Mouse (Mus musculus) liver, embryonic 16.5 days (tissue): ENCODE data around the gene Rsbn1l. TPM values are rescaled to one million over a fixed set of nuclear protein-coding genes. Genes with fewer than 3 reads are reported as not detected.

Experiments used
- ATAC-seq: fragments of 200-750 bp; cut with Nextera tagmentation; 2 replicates; pipeline ENCODE4 v1.8.0; 2017; ENCODE audit warnings: low read depth, mild to moderate bottlenecking, moderate number of reproducible peaks, moderate library complexity
- H3K27ac ChIP-seq: fragments of 300-500 bp; sonication (generic); 2 replicates; pipeline ENCODE4 v1.5.1; 2014; ENCODE audit warnings: mild to moderate bottlenecking, low read length
- H3K27me3 ChIP-seq: fragments of 300-500 bp; sonication (generic); 2 replicates; pipeline ENCODE4 v1.6.1; 2014; ENCODE audit warnings: low read depth, low read length, mixed read lengths; ENCODE audit not compliant: control insufficient read depth, insufficient read depth
- H3K36me3 ChIP-seq: fragments of 300-500 bp; sonication (generic); 2 replicates; pipeline ENCODE4 v1.6.1; 2014; ENCODE audit warnings: mild to moderate bottlenecking; ENCODE audit not compliant: control insufficient read depth, insufficient read depth
- H3K4me1 ChIP-seq: fragments of 300-500 bp; sonication (generic); 2 replicates; pipeline ENCODE4 v1.6.1; 2014; ENCODE audit warnings: low read depth, low read length, mixed read lengths; ENCODE audit not compliant: control insufficient read depth
- H3K4me2 ChIP-seq: fragments of 300-500 bp; sonication (generic); 2 replicates; pipeline ENCODE4 v1.6.1; 2014; ENCODE audit warnings: low read depth, low read length, mixed read lengths
- H3K4me3 ChIP-seq: fragments of 300-500 bp; sonication (generic); 2 replicates; pipeline ENCODE4 v1.5.1; 2014; ENCODE audit warnings: low read depth, mild to moderate bottlenecking, low read length
- H3K9ac ChIP-seq: fragments of 300-500 bp; sonication (generic); 2 replicates; pipeline ENCODE4 v1.6.1; 2014; ENCODE audit warnings: low read depth, low read length
- H3K9me3 ChIP-seq: fragments of 300-500 bp; sonication (generic); replicated peaks from 2 replicates; pipeline ENCODE4 v1.6.1; 2016; ENCODE audit warnings: low read length; ENCODE audit not compliant: control insufficient read depth
- WGBS: fragments of 180-500 bp; shearing (Covaris S2); extraction: QIAGEN DNeasy Blood & Tissue Kit; methylation state at CpG from one replicate; pipeline ENCODE4 v1.1.7; 2014; ENCODE audit not compliant: insufficient replicate concordance; 5-methylcytosine and 5-hydroxymethylcytosine counted together
- polyA plus RNA-seq: library from polyadenylated mRNA; unstranded; fragments of >200 nt; fragmentation: Nextera tagmentation; extraction: Ambion mirVana; gene quantifications from 2 replicates; pipeline ENCODE4 v1.2.1, GENCODE M21; 2015

Gene Rsbn1l
- polyA plus RNA-seq, 1 experiment from 2014 or later, result 3.7 TPM

GRCm38 (mm10) chr5:20973999-20974398, 17.8 kb upstream of the Rsbn1l start:
- Histone ChIP-seq H3K9me3 (no peaks in the 10 kb centered on the region), H3K36me3 (no peaks in the 10 kb centered on the region), H3K27me3 (no peaks in the 10 kb centered on the region), H3K27ac (no peak overlapping the region), H3K4me1 (no peaks in the 10 kb centered on the region), H3K4me3 (no peak overlapping the region), H3K4me2 (no peak overlapping the region), H3K9ac (no peak overlapping the region)
- ATAC-seq, result no peak
- 63% methylated on average over 6 of the region's 7 CpGs for WGBS

- Histone ChIP-seq H3K4me1 (peaks cover under 1% of the 10 kb centered on the region; the same call in 1 of the 2 replicates), H3K27me3 (no peaks in the 10 kb centered on the region), H3K27ac (no peak overlapping the region), H3K4me3 (no peak overlapping the region), H3K9ac (no peak overlapping the region), H3K36me3 (no peaks in the 10 kb centered on the region), H3K4me2 (no peak overlapping the region), H3K9me3 (no peaks in the 10 kb centered on the region)
- 21% methylated on average over 5 of the region's 5 CpGs for WGBS
- ATAC-seq, result peak; percentile 30; the same call in 1 of the 2 replicates
Measured at GRCm38 (mm10) chr5:20973069-20973468, 16.9 kb upstream of the Rsbn1l start.

- H3K4me2 ChIP-seq, result no peak overlapping the region
- WGBS, result 37% methylated on average over 9 of the region's 9 CpGs
- no peak overlapping the region for H3K4me3 ChIP-seq
- H3K9ac ChIP-seq, result no peak overlapping the region
- H3K9me3 ChIP-seq, result no peaks in the 10 kb centered on the region
- ATAC-seq, result no peak; the same call in 1 of the 2 replicates
- H3K27me3 ChIP-seq, result no peaks in the 10 kb centered on the region
- H3K4me1 ChIP-seq, result peaks cover 3% of the 10 kb centered on the region
- no peaks in the 10 kb centered on the region for H3K36me3 ChIP-seq
- no peak overlapping the region for H3K27ac ChIP-seq
Measured at GRCm38 (mm10) chr5:20968963-20969362, 12.8 kb upstream of the Rsbn1l start.

- H3K4me3 ChIP-seq, result no peak overlapping the region
- H3K4me1 ChIP-seq, result peaks cover 3% of the 10 kb centered on the region
- WGBS, result 56% methylated on average over 9 of the region's 9 CpGs
- H3K4me2 ChIP-seq, result no peak overlapping the region
- H3K27ac ChIP-seq, result no peak overlapping the region
- H3K27me3 ChIP-seq, result no peaks in the 10 kb centered on the region
- H3K9ac ChIP-seq, result no peak overlapping the region
- no peaks in the 10 kb centered on the region for H3K9me3 ChIP-seq
- no peaks in the 10 kb centered on the region for H3K36me3 ChIP-seq
- ATAC-seq, result no peak
Measured at GRCm38 (mm10) chr5:20968493-20968892, 12.3 kb upstream of the Rsbn1l start.

- 17% methylated on average over 4 of the region's 4 CpGs for WGBS
- Histone ChIP-seq H3K9ac (no peak overlapping the region), H3K27me3 (no peaks in the 10 kb centered on the region), H3K36me3 (no peaks in the 10 kb centered on the region), H3K9me3 (no peaks in the 10 kb centered on the region), H3K4me2 (no peak overlapping the region), H3K4me1 (peaks cover 3% of the 10 kb centered on the region), H3K4me3 (no peak overlapping the region), H3K27ac (no peak overlapping the region)
- peak; percentile 62 for ATAC-seq
Measured at GRCm38 (mm10) chr5:20967942-20968341, 11.7 kb upstream of the Rsbn1l start.

- Histone ChIP-seq H3K36me3 (no peaks in the 10 kb centered on the region), H3K4me1 (peaks cover 3% of the 10 kb centered on the region), H3K4me2 (no peak overlapping the region), H3K9me3 (no peaks in the 10 kb centered on the region), H3K27ac (no peak overlapping the region), H3K4me3 (no peak overlapping the region), H3K27me3 (no peaks in the 10 kb centered on the region), H3K9ac (no peak overlapping the region)
- ATAC-seq, result no peak
- 79% methylated on average over 6 of the region's 6 CpGs for WGBS
Measured at GRCm38 (mm10) chr5:20964446-20964845, 8.2 kb upstream of the Rsbn1l start.

- H3K27ac ChIP-seq, result no peak overlapping the region
- H3K4me3 ChIP-seq, result no peak overlapping the region
- 80% methylated on average over 9 of the region's 9 CpGs for WGBS
- peaks cover 3% of the 10 kb centered on the region for H3K4me1 ChIP-seq
- no peak for ATAC-seq
- no peak overlapping the region for H3K4me2 ChIP-seq
- no peaks in the 10 kb centered on the region for H3K27me3 ChIP-seq
- H3K36me3 ChIP-seq, result no peaks in the 10 kb centered on the region
- no peaks in the 10 kb centered on the region for H3K9me3 ChIP-seq
- H3K9ac ChIP-seq, result no peak overlapping the region
Measured at GRCm38 (mm10) chr5:20963295-20963694, 7.1 kb upstream of the Rsbn1l start.

- Histone ChIP-seq H3K4me1 (peaks cover under 1% of the 10 kb centered on the region), H3K27ac (no peak overlapping the region), H3K9ac (no peak overlapping the region), H3K9me3 (no peaks in the 10 kb centered on the region), H3K36me3 (peaks cover 3% of the 10 kb centered on the region; the same call in 1 of the 2 replicates), H3K4me2 (no peak overlapping the region), H3K27me3 (no peaks in the 10 kb centered on the region), H3K4me3 (no peak overlapping the region)
- WGBS, result 81% methylated on average over 2 of the region's 2 CpGs
- no peak for ATAC-seq
Measured at GRCm38 (mm10) chr5:20960927-20961326, 4.7 kb upstream of the Rsbn1l start.

GRCm38 (mm10) chr5:20955114-20955835, 923 bp downstream of the Rsbn1l start:
- 16% methylated on average over 13 of the region's 13 CpGs for WGBS
- peak overlapping the region; percentile 68 for H3K27ac ChIP-seq
- ATAC-seq, result no peak
- peak overlapping the region; percentile 32 for H3K9ac ChIP-seq
- H3K36me3 ChIP-seq, result peaks cover 5% of the 10 kb centered on the region; the same call in 1 of the 2 replicates
- peak overlapping the region; percentile 42 for H3K4me2 ChIP-seq
- H3K4me1 ChIP-seq, result peaks cover 15% of the 10 kb centered on the region
- H3K4me3 ChIP-seq, result peak overlapping the region; percentile 20
- no peaks in the 10 kb centered on the region for H3K9me3 ChIP-seq
- no peaks in the 10 kb centered on the region for H3K27me3 ChIP-seq
